In the genomic region with DNA sequence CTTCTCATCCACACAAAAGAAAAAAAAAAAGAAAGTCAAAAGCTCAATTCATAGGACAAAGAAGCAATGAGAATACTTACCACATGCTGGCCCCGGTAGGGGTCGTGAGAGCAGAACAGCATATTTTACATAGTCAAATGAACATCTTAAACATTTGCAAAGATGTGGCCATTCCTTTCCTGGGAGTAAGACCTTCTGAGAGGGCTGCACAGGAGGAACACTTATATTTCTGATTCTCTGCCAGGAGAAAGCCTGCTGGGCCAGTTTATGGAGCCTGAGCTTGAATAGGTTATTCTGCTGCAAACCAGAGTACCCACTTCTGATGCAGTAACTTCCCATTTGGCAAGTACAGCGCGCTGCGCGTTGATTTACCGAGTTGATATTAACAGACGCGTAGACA, we compare ENCODE assay signal across 19 mouse cellular contexts. TPM values are rescaled to one million over a fixed set of nuclear protein-coding genes. Genes with fewer than 3 reads are reported as not detected.
DNase-seq lines count a peak whose midpoint lies in the region; ATAC-seq and TF ChIP-seq lines count a peak whose summit lies in the region.
"Had no signal": no experiment of that assay in that cellular context is flagged by ENCODE, and none has a peak within 500 bp of the region (broad histone marks: within the 10 kb centered on the region; RNA-seq: fewer than 3 reads in every experiment).

No protein-coding gene starts in this region.

- DNase-seq in hindbrain, embryonic 11.5 days (ENCODE audit: low spot score), result peak; percentile 4
- DNase-seq in urinary bladder, postnatal 14 days (ENCODE audit: low spot score), result peak; percentile 36
- DNase-seq in urinary bladder, adult 2 months (ENCODE audit: low spot score), result no peak
- peak; percentile 91 for DNase-seq in lung, postnatal 0 days (ENCODE audit: low spot score)
- no peak for DNase-seq in liver, embryonic 11.5 days (ENCODE audit: low spot score)
- DNase-seq in urinary bladder, postnatal 36 days (ENCODE audit: low spot score in 2 of 2), result no peak
- DNase-seq: heart, postnatal 36 days; kidney, adult 2 months; left cerebral cortex, postnatal 4 days; liver, embryonic 13.5 days; right cerebral cortex, postnatal 14 days had no signal

- 58% methylated on average over 9 of the region's 9 CpGs for WGBS in hindbrain, embryonic 11.5 days
- WGBS in hindbrain, embryonic 13.5 days, result 50% methylated on average over 9 of the region's 9 CpGs
- WGBS in lung, postnatal 0 days, result 36% methylated on average over 9 of the region's 9 CpGs
- 79% methylated on average over 9 of the region's 9 CpGs for WGBS in liver, embryonic 11.5 days

- H3K27me3 ChIP-seq in hindbrain, embryonic 11.5 days (ENCODE audit: control insufficient read depth, insufficient read depth, low read length), result no peaks in the 10 kb centered on the region
- no peaks in the 10 kb centered on the region for H3K27me3 ChIP-seq in hindbrain, embryonic 13.5 days
- no peaks in the 10 kb centered on the region for H3K27me3 ChIP-seq in lung, postnatal 0 days (replicated peaks; ENCODE audit: insufficient read depth, low read length)
- no peaks in the 10 kb centered on the region for H3K27me3 ChIP-seq in liver, embryonic 11.5 days (replicated peaks; ENCODE audit: control insufficient read depth, insufficient read depth, low read length)
- H3K27me3 ChIP-seq: CH12.LX; forebrain, embryonic 15.5 days; heart, embryonic 12.5 days; liver, embryonic 13.5 days; megakaryocyte, embryonic 14.5 days; midbrain, embryonic 15.5 days; stomach, embryonic 15.5 days had no signal

- H3K27ac ChIP-seq in hindbrain, embryonic 11.5 days (ENCODE audit: low read depth, low read length), result no peak overlapping the region
- no peak overlapping the region for H3K27ac ChIP-seq in hindbrain, embryonic 13.5 days
- H3K27ac ChIP-seq in lung, postnatal 0 days (ENCODE audit: low read length), result no peak overlapping the region
- H3K27ac ChIP-seq in liver, embryonic 11.5 days (ENCODE audit: low read depth, low read length), result no peak overlapping the region
- H3K27ac ChIP-seq: forebrain, embryonic 15.5 days; liver, embryonic 13.5 days; midbrain, embryonic 15.5 days; stomach, embryonic 15.5 days had no signal

- ATAC-seq in hindbrain, embryonic 11.5 days (ENCODE audit: low FRiP score), result no peak
- no peak for ATAC-seq in hindbrain, embryonic 13.5 days (ENCODE audit: low FRiP score)
- peak; percentile 89 for ATAC-seq in lung, postnatal 0 days
- ATAC-seq in liver, embryonic 11.5 days (replicated peaks; ENCODE audit: low FRiP score), result no peak
- ATAC-seq: activated CD4-positive, CD25-positive, alpha-beta regulatory T cell, adult 4 months; forebrain, embryonic 15.5 days; midbrain, embryonic 15.5 days had no signal

- no peaks in the 10 kb centered on the region for H3K4me1 ChIP-seq in hindbrain, embryonic 11.5 days (replicated peaks; ENCODE audit: control insufficient read depth, insufficient read depth, low read length)
- H3K4me1 ChIP-seq in hindbrain, embryonic 13.5 days (replicated peaks), result peaks cover 3% of the 10 kb centered on the region; the same call in 1 of the 2 replicates
- no peaks in the 10 kb centered on the region for H3K4me1 ChIP-seq in lung, postnatal 0 days (ENCODE audit: insufficient read depth, low read depth, low read length)
- no peaks in the 10 kb centered on the region for H3K4me1 ChIP-seq in liver, embryonic 11.5 days (replicated peaks; ENCODE audit: control insufficient read depth, insufficient read depth, low read length)
- H3K4me1 ChIP-seq: forebrain, embryonic 15.5 days; liver, embryonic 13.5 days; megakaryocyte, embryonic 14.5 days; midbrain, embryonic 15.5 days; stomach, embryonic 15.5 days had no signal

- H3K9ac ChIP-seq in hindbrain, embryonic 11.5 days (ENCODE audit: low read depth, low read length), result no peak overlapping the region
- H3K9ac ChIP-seq in hindbrain, embryonic 13.5 days, result no peak overlapping the region
- H3K9ac ChIP-seq in lung, postnatal 0 days (replicated peaks; ENCODE audit: low read depth), result no peak overlapping the region
- H3K9ac ChIP-seq in liver, embryonic 11.5 days (ENCODE audit: low read depth, low read length), result no peak overlapping the region
- H3K9ac ChIP-seq: forebrain, embryonic 15.5 days; heart, embryonic 12.5 days; liver, embryonic 13.5 days; midbrain, embryonic 15.5 days; stomach, embryonic 15.5 days had no signal

- no peak overlapping the region for H3K4me3 ChIP-seq in hindbrain, embryonic 11.5 days (ENCODE audit: low read depth, low read length)
- no peak overlapping the region for H3K4me3 ChIP-seq in hindbrain, embryonic 13.5 days
- H3K4me3 ChIP-seq in lung, postnatal 0 days (ENCODE audit: low read depth, low read length), result no peak overlapping the region
- H3K4me3 ChIP-seq in liver, embryonic 11.5 days (ENCODE audit: low read depth, low read length), result no peak overlapping the region
- H3K4me3 ChIP-seq: forebrain, embryonic 15.5 days; heart, embryonic 12.5 days; liver, embryonic 13.5 days; megakaryocyte, embryonic 14.5 days; midbrain, embryonic 15.5 days; stomach, embryonic 15.5 days had no signal

- no peak for TF ChIP-seq CTCF in lung, postnatal 0 days (IDR thresholded peaks at IDR 0.05)

- H3K9me3 ChIP-seq in hindbrain, embryonic 11.5 days (ENCODE audit: control insufficient read depth, low read length), result no peaks in the 10 kb centered on the region
- no peaks in the 10 kb centered on the region for H3K9me3 ChIP-seq in hindbrain, embryonic 13.5 days
- H3K9me3 ChIP-seq in lung, postnatal 0 days (ENCODE audit: low read length), result no peaks in the 10 kb centered on the region
- no peaks in the 10 kb centered on the region for H3K9me3 ChIP-seq in liver, embryonic 11.5 days (ENCODE audit: control insufficient read depth, low read length)
- H3K9me3 ChIP-seq: forebrain, embryonic 15.5 days; heart, embryonic 12.5 days; liver, embryonic 13.5 days; megakaryocyte, embryonic 14.5 days; midbrain, embryonic 15.5 days; stomach, embryonic 15.5 days had no signal

- TF ChIP-seq EP300 in lung, postnatal 0 days (IDR thresholded peaks at IDR 0.05), result peak; percentile 63; the same call in 1 of the 2 replicates

- H3K4me2 ChIP-seq in hindbrain, embryonic 11.5 days (replicated peaks; ENCODE audit: low read depth, low read length), result no peak overlapping the region
- no peak overlapping the region for H3K4me2 ChIP-seq in hindbrain, embryonic 13.5 days
- peak overlapping the region; percentile 19; the same call in 1 of the 2 replicates for H3K4me2 ChIP-seq in lung, postnatal 0 days (replicated peaks; ENCODE audit: low read depth, low read length)
- no peak overlapping the region for H3K4me2 ChIP-seq in liver, embryonic 11.5 days
- H3K4me2 ChIP-seq: forebrain, embryonic 15.5 days; heart, embryonic 12.5 days; liver, embryonic 13.5 days; midbrain, embryonic 15.5 days; stomach, embryonic 15.5 days had no signal

- no peaks in the 10 kb centered on the region for H3K36me3 ChIP-seq in hindbrain, embryonic 11.5 days (ENCODE audit: control insufficient read depth, insufficient read depth, low read length)
- no peaks in the 10 kb centered on the region for H3K36me3 ChIP-seq in hindbrain, embryonic 13.5 days
- H3K36me3 ChIP-seq in lung, postnatal 0 days (ENCODE audit: insufficient read depth, low read length), result no peaks in the 10 kb centered on the region
- H3K36me3 ChIP-seq in liver, embryonic 11.5 days (ENCODE audit: control insufficient read depth, insufficient read depth, low read length), result no peaks in the 10 kb centered on the region
- H3K36me3 ChIP-seq: forebrain, embryonic 15.5 days; heart, embryonic 12.5 days; liver, embryonic 13.5 days; midbrain, embryonic 15.5 days; stomach, embryonic 15.5 days had no signal

RNA-seq across cellular contexts. Expression of a gene that starts 55.5 kb away (rescaled TPM):
- 0.39 and 0.40 TPM in 2 replicates for polyA plus RNA-seq in hindbrain, embryonic 11.5 days (2014; fragmentation: Nextera tagmentation; extraction: Ambion mirVana)
- 1.1 and 1.4 TPM in 2 replicates for polyA plus RNA-seq in hindbrain, embryonic 13.5 days (2015; fragmentation: Nextera tagmentation; extraction: Ambion mirVana)
- 2.0 TPM in 2 replicates for polyA plus RNA-seq in urinary bladder, adult 2 months (2012; rRNA removed)
- 2.2 and 2.4 TPM in 2 replicates for polyA plus RNA-seq in lung, postnatal 0 days (2015; fragmentation: Nextera tagmentation; extraction: Ambion mirVana)
- polyA plus RNA-seq in liver, embryonic 11.5 days (2014; fragmentation: Nextera tagmentation; extraction: Ambion mirVana), result 0.32 and 0.33 TPM in 2 replicates

Comparison
In these comparisons a context has a peak if more than half of its experiments do, and no peak if none do; other contexts are left out.
1. DNase-seq: peak in hindbrain, embryonic 11.5 days (single experiment), urinary bladder, postnatal 14 days (single experiment) and lung, postnatal 0 days (single experiment); none in urinary bladder, adult 2 months (single experiment), liver, embryonic 11.5 days (single experiment) and urinary bladder, postnatal 36 days (0 of 2).